Mouse (Mus musculus) heart, embryonic 13.5 days (tissue): Measurements from ENCODE around the gene Eif1. TPM values are rescaled to one million over a fixed set of nuclear protein-coding genes. Genes with fewer than 3 reads are reported as not detected.
A peak's percentile ranks its signal among the peaks of the same experiment; 100 is the strongest.
"Not testable (repeated sequence)": the region's sequence is repeated elsewhere in the genome, so short reads cannot be mapped to it uniquely, and the experiment has no call there.

Source experiments
- ATAC-seq: fragments of 200-750 bp; cut with Nextera tagmentation; 2 replicates; pipeline ENCODE4 v1.8.0; 2017; ENCODE audit warnings: moderate TSS enrichment; ENCODE audit not compliant: insufficient number of reproducible peaks, low FRiP score, low TSS enrichment; ENCODE audit errors: extremely low read depth
- H3K27ac ChIP-seq: fragments of 300-500 bp; sonication (generic); replicated peaks from 2 replicates; pipeline ENCODE4 v1.5.1; 2015; ENCODE audit warnings: moderate library complexity, mild to moderate bottlenecking, inconsistent platforms
- H3K27me3 ChIP-seq: fragments of 300-500 bp; sonication (generic); replicated peaks from 2 replicates; pipeline ENCODE4 v1.6.1; 2015; ENCODE audit warnings: mild to moderate bottlenecking, inconsistent platforms
- H3K36me3 ChIP-seq: fragments of 300-500 bp; sonication (generic); 2 replicates; pipeline ENCODE4 v1.6.1; 2015; ENCODE audit warnings: mild to moderate bottlenecking, inconsistent platforms
- H3K4me1 ChIP-seq: fragments of 300-500 bp; sonication (generic); 2 replicates; pipeline ENCODE4 v1.6.1; 2015; ENCODE audit warnings: inconsistent platforms
- H3K4me2 ChIP-seq: fragments of 300-500 bp; sonication (generic); 2 replicates; pipeline ENCODE4 v1.6.1; 2015; ENCODE audit warnings: inconsistent platforms, mild to moderate bottlenecking, moderate library complexity
- H3K4me3 ChIP-seq: fragments of 300-500 bp; sonication (generic); 2 replicates; pipeline ENCODE4 v1.5.1; 2015; ENCODE audit warnings: moderate library complexity, mild to moderate bottlenecking, inconsistent platforms
- H3K9ac ChIP-seq: fragments of 300-500 bp; sonication (generic); 2 replicates; pipeline ENCODE4 v1.6.1; 2015; ENCODE audit warnings: inconsistent platforms, mild to moderate bottlenecking, moderate library complexity
- H3K9me3 ChIP-seq: fragments of 300-500 bp; sonication (generic); 2 replicates; pipeline ENCODE4 v1.6.1; 2016; ENCODE audit warnings: inconsistent platforms
- WGBS: fragments of 180-500 bp; shearing (Covaris S2); methylation state at CpG from one replicate; pipeline ENCODE4 v1.1.7; 2015; ENCODE audit warnings: mixed read lengths; 5-methylcytosine and 5-hydroxymethylcytosine counted together
- polyA plus RNA-seq: library from polyadenylated mRNA; unstranded; fragments of >200 nt; fragmentation: Nextera tagmentation; extraction: Ambion mirVana; gene quantifications from 2 replicates; pipeline ENCODE4 v1.2.1, GENCODE M21; 2015

The Eif1 gene
- polyA plus RNA-seq, 1 experiment from 2014 or later: 1,570 TPM

DNA sequence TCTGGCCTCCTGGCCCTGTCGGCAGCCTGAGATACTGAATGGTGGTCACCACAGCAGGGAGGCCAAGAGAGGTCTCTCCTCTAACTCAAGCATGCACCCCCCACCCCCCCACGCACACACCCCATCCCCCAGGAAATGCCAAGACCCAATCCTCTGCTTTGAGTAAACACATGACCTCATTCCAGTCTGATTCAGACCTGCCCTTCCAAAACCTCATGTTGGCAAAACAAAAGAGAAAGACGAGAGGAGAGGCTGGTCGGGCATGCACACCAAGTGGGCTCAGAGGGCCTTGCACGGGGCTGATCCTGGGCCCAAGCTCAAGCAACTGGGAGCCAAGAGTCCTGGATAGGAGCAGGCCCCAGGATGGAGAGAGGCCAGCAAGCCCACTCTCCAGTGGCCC, 29.4 kb upstream of the Eif1 start:
- Histone ChIP-seq H3K4me1 (peaks cover 38% of the 10 kb centered on the region), H3K4me2 (no peak overlapping the region), H3K27me3 (peaks cover 15% of the 10 kb centered on the region; the same call in 1 of the 2 replicates), H3K9ac (no peak overlapping the region), H3K9me3 (no peaks in the 10 kb centered on the region), H3K36me3 (no peaks in the 10 kb centered on the region), H3K27ac (0 out of 2 replicates have a peak overlapping the region, but pooled peaks have one; percentile 29), H3K4me3 (no peak overlapping the region)
- WGBS: 38% methylated on average over 5 of the region's 5 CpGs
- no peak for ATAC-seq

DNA sequence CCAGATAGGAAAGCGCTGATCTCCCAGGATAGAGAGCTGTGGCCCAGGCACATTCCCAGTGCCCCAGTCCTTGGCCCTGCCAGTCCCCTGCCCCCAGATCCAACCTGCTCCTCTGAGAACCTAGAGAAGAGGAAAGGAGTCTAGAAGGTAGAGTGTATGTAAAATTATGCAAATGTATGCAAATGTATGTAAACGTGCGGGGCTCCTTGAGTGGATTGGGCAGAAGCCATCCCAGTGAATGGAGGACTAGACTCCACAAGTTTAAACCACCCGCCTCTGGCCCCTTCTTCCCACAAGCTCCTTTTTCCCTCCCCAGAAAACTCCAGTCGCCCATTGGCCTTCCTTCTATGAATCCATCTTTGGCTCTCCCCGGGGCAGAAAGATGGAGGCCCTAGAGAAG, 26.8 kb upstream of the Eif1 start:
- Histone ChIP-seq H3K36me3 (no peaks in the 10 kb centered on the region), H3K4me2 (no peak overlapping the region), H3K9ac (no peak overlapping the region), H3K4me3 (no peak overlapping the region), H3K4me1 (peaks cover 32% of the 10 kb centered on the region), H3K9me3 (no peaks in the 10 kb centered on the region), H3K27me3 (peaks cover 37% of the 10 kb centered on the region), H3K27ac (no peak overlapping the region)
- no peak for ATAC-seq
- WGBS: 55% methylated on average over 6 of the region's 6 CpGs

DNA sequence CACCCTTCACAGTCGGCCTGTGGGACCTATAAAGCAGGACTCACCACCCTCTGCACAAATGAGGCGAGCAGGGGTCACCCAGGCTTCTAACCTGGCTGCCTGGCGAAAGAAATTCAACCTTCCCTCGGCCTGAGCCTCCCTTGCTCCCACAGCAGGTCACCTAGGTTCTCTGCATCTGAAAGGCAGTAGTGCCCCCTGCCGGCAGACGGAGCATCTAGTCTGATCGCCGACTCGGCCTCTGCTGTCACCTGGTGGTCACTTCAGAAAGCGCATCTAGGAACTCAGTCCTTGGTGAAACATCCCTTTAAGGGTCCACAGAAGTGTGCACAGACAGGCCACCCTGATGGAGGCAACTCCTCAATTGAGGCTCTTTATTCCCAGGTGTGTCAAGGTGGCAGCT, 24.4 kb upstream of the Eif1 start:
- Histone ChIP-seq H3K4me2 (no peak overlapping the region), H3K9me3 (no peaks in the 10 kb centered on the region), H3K27ac (no peak overlapping the region), H3K27me3 (peaks cover 39% of the 10 kb centered on the region), H3K9ac (0 out of 2 replicates have a peak overlapping the region, but pooled peaks have one; percentile 42), H3K4me1 (peaks cover 22% of the 10 kb centered on the region), H3K36me3 (no peaks in the 10 kb centered on the region), H3K4me3 (no peak overlapping the region)
- ATAC-seq: no peak
- WGBS: 8% methylated on average over 10 of the region's 10 CpGs

DNA sequence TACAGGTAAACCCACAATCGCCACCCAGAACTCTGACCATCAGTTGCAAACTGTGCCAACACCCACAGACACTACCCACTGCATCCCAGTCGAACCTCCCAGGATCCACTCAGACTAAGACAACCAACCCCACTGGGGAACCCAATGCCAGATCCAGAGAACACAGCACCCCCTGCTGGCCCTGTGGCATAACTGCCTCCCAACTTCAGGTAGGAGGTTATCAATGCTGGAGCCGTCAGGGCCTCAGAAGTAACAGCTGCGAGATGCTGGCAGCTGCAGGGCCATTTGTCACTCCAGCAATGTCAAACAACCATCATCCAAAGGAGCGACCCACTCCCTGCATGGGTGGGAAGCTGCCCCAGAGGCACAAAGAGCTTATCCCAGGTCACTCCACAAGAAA, 21.9 kb upstream of the Eif1 start:
- peaks cover 9% of the 10 kb centered on the region for H3K4me1 ChIP-seq
- no peak overlapping the region for H3K4me3 ChIP-seq
- no peak overlapping the region for H3K9ac ChIP-seq

DNA sequence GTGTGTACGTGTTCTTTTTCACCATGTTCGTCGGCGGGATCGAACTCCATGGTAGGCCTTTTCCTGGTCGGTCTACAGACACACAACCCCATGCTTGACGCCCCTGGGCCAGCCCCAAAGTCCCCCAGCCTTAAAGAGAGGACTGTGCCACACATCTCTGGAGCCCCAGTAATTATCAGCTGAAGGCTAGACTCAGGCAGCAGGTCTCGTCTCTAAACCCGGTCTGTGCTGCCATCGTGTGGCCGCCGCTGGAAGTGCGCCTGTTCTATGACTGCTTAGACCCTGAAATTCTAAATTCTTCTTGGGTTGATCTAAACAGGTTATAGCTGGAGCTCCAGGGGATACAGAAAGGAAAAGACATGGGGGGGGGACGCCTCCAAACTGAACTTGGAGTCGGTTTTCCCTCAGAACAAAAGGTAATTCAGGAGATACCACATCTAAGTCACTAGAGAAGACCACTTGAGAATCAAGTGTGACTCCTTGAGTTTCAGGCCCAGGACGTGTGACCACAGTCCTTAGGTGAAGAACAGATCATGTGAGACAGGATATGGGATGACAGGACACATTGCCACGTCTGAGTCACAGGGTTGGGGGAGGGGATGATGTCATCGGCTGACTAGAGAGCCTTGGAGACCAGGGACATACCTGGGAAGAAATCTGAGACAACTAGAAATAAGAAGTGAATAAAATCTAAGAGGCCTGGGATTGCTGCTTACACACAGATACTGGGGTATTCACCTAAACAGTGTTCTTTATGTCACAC, 21.2 kb upstream of the Eif1 start:
- Histone ChIP-seq H3K9ac (no peak overlapping the region), H3K27ac (no peak overlapping the region), H3K27me3 (peaks cover 37% of the 10 kb centered on the region), H3K4me3 (peak overlapping the region; percentile 28), H3K4me1 (peaks cover 9% of the 10 kb centered on the region), H3K36me3 (no peaks in the 10 kb centered on the region), H3K4me2 (peak overlapping the region; percentile 60), H3K9me3 (no peaks in the 10 kb centered on the region)
- 15% methylated on average over 18 of the region's 18 CpGs for WGBS
- ATAC-seq: no peak

More for the DNA sequence above, 21.9 kb upstream of the Eif1 start:
- H3K9me3 ChIP-seq: no peaks in the 10 kb centered on the region
- ATAC-seq: no peak
- peak overlapping the region; percentile 60 for H3K4me2 ChIP-seq
- peaks cover 42% of the 10 kb centered on the region for H3K27me3 ChIP-seq
- no peak overlapping the region for H3K27ac ChIP-seq
- no peaks in the 10 kb centered on the region for H3K36me3 ChIP-seq
- 28% methylated on average over 5 of the region's 5 CpGs for WGBS

DNA sequence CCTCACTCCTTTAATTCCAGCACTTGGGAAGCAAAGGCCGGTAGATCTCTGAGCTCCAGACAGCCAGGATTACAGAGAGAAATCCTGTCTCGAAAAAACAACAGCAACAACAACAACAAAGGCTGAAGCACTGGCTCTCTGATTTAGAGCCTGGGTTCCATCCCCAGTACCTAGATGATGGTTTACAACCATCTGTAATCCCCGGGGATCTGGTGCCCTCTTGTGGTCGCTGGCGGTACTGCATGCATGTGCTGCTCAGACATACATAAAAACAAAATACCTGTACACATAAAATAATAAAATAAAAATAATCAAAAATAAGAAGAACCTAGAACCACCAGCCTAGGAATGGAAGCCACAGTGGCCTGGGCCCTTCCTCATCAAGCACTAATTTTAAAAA, 19.4 kb upstream of the Eif1 start:
- H3K9me3 ChIP-seq: no peaks in the 10 kb centered on the region
- no peaks in the 10 kb centered on the region for H3K36me3 ChIP-seq
- H3K4me3 ChIP-seq: no peak overlapping the region
- peaks cover 29% of the 10 kb centered on the region for H3K27me3 ChIP-seq
- H3K27ac ChIP-seq: no peak overlapping the region
- H3K9ac ChIP-seq: peak overlapping the region; percentile 37; the same call in 1 of the 2 replicates
- no peak for ATAC-seq
- 9% methylated on average over 5 of the region's 5 CpGs for WGBS
- H3K4me1 ChIP-seq: peaks cover 7% of the 10 kb centered on the region
- H3K4me2 ChIP-seq: no peak overlapping the region; the same call in 1 of the 2 replicates

DNA sequence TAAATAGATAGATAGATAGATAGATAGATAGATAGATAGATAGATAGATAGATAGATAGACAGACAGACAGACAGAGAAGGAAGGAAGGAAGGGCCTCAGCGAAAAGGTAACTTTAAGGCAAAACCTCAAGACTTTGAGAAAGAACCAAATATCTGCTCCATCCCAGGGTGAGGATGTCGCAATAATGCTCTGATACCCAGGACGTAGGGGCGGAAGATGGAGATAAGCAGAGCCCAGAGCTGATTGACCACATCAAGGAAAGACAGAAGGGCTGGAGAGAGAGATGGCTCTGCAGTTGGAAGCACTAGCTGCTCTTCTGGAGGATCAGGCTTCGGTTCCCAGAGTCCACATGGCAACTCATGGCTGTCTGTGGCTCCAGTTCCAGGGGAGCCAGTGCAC, 18.4 kb upstream of the Eif1 start:
- WGBS: 67% methylated on average over 5 of the region's 5 CpGs
- no peak for ATAC-seq
- Histone ChIP-seq H3K4me3 (no peak overlapping the region), H3K4me1 (peaks cover 7% of the 10 kb centered on the region), H3K9ac (no peak overlapping the region), H3K36me3 (no peaks in the 10 kb centered on the region), H3K27ac (no peak overlapping the region), H3K27me3 (peaks cover 20% of the 10 kb centered on the region), H3K9me3 (no peaks in the 10 kb centered on the region), H3K4me2 (no peak overlapping the region)

DNA sequence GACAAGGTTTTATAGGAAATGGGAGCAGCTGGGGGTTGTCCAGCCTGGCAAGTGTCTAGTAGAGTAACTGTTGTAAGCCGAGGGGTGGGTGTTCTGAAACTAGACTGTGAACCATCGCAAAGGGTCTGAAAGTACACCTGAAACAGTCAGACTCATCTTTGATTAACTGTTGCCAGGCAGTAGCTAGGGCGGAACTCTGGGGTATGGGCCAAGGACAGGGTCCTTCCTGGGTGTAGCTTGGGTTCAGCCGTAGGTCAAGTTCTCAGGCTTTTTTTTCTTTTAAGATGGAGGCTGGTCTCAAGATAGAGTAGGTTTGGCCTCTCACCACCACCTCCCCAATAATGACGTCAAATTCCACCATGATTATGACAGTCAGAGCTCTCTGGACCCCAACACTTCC, 11.8 kb upstream of the Eif1 start:
- no peak overlapping the region for H3K27ac ChIP-seq
- H3K36me3 ChIP-seq: no peaks in the 10 kb centered on the region
- ATAC-seq: no peak
- no peak overlapping the region for H3K4me3 ChIP-seq
- H3K4me1 ChIP-seq: peaks cover 13% of the 10 kb centered on the region
- no peak overlapping the region for H3K9ac ChIP-seq
- H3K27me3 ChIP-seq: no peaks in the 10 kb centered on the region
- no peaks in the 10 kb centered on the region for H3K9me3 ChIP-seq
- no peak overlapping the region for H3K4me2 ChIP-seq
- 79% methylated on average over 5 of the region's 5 CpGs for WGBS

DNA sequence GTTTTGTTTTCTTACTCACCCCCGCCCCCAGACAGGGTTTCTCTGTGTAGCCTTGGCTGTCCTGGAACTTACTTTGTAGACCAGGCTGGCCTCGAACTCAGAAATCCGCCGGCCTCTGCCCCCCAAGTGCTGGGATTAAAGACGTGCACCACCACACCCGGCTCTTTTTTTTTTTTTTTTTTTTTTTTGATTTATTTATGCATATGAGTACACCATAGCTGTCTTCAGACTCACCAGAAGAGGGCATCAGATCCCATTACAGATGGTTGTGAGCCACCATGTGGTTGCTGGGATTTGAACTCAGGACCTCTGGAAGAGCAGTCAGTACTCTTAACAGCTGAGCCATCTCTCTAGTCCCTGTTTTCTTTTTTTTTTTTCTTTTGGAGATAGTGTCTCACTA, 11.0 kb upstream of the Eif1 start:
- H3K4me2 ChIP-seq, H3K36me3 ChIP-seq, H3K4me3 ChIP-seq, H3K9me3 ChIP-seq, H3K27ac ChIP-seq, H3K27me3 ChIP-seq, ATAC-seq, H3K9ac ChIP-seq: not testable (repeated sequence)
- whole genome bisulfite sequencing: 94% methylated on average over 5 of the region's 6 CpGs
- peaks cover 13% of the 10 kb centered on the region for H3K4me1 ChIP-seq

DNA sequence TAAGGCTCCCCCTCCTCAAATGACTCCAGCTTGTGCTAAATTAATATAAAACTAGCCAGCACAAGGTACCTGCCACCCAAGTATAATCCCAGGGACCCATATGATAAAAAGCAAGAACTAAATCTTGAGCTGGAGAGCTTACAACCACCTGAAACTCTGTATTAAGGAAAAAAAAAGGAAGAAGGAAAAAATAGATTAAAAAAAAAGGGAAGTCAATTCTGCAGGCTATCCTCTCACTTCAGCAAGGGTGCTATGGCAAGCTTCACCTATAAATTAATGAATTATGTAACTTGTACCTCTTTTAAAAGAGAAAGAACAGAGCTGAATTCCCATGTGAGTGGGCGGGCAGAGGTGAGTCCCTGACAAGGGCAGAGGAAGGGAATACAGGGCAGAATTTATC, 8.0 kb upstream of the Eif1 start:
- no peak overlapping the region for H3K4me3 ChIP-seq
- no peak for ATAC-seq
- no peaks in the 10 kb centered on the region for H3K36me3 ChIP-seq
- H3K9me3 ChIP-seq: no peaks in the 10 kb centered on the region
- H3K9ac ChIP-seq: peak overlapping the region; percentile 6; the same call in 1 of the 2 replicates
- no peaks in the 10 kb centered on the region for H3K27me3 ChIP-seq
- peaks cover 13% of the 10 kb centered on the region for H3K4me1 ChIP-seq
- H3K27ac ChIP-seq: peak overlapping the region; percentile 81
- peak overlapping the region; percentile 30 for H3K4me2 ChIP-seq
- WGBS: 18% methylated on average over 1 of the region's 1 CpGs

DNA sequence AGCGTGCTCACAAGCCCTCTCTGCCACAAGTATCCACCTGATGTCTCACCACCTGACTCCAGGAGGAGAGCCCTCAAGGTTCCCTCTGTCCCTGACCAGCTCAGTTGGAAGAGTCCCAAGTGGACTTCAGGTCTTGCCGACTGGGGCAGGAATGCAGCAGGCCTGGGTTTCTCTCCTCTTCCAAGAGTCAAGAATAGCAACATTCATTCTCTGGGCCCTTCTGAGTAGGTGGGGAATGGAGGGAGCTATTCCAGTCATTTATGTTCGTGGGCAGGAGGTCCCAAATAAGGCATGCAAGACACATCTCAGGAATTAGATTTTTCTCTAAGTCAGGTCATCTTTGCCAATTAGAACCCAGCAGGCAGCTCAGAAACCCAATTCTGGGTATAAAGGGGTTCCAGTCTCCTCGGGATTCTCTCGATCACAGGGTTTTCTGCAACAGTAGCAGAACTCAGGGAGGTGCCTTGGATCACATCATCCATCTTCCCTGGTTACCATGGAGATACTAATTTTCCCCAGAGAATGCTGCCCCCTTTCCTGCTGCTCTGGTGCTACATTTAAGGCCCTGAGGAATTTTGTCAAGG, 7.5 kb upstream of the Eif1 start:
- peak overlapping the region; percentile 30 for H3K4me2 ChIP-seq
- peak overlapping the region; percentile 81 for H3K27ac ChIP-seq
- H3K9me3 ChIP-seq: no peaks in the 10 kb centered on the region
- 25% methylated on average over 5 of the region's 5 CpGs for WGBS
- H3K36me3 ChIP-seq: no peaks in the 10 kb centered on the region
- H3K27me3 ChIP-seq: no peaks in the 10 kb centered on the region
- ATAC-seq: no peak
- peaks cover 13% of the 10 kb centered on the region for H3K4me1 ChIP-seq
- H3K9ac ChIP-seq: peak overlapping the region; percentile 6; the same call in 1 of the 2 replicates
- no peak overlapping the region for H3K4me3 ChIP-seq

DNA sequence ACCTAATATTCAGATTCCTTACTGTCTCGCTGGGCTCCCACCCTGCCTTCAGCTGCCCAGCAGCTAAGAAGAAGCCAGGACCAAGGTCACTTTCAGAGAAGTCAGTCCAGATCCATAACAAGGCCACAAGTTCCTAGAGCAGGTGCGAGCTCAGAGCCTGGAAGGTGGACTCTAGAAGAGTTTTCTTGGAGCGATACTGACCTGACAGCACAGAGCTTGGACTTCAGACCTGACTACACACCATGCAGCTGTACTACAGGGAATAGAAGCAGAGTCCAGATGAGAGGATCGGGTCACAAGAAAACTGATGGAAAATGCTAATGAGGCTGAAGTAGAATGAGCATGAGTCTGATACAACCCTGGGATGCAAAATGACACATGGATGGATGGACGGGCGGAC, 6.3 kb upstream of the Eif1 start:
- H3K4me1 ChIP-seq: peaks cover 13% of the 10 kb centered on the region
- H3K36me3 ChIP-seq: no peaks in the 10 kb centered on the region
- H3K4me3 ChIP-seq: no peak overlapping the region
- H3K9me3 ChIP-seq: no peaks in the 10 kb centered on the region
- H3K9ac ChIP-seq: no peak overlapping the region
- no peak overlapping the region for H3K27ac ChIP-seq
- H3K27me3 ChIP-seq: no peaks in the 10 kb centered on the region
- 82% methylated on average over 6 of the region's 6 CpGs for WGBS
- no peak overlapping the region for H3K4me2 ChIP-seq
- ATAC-seq: no peak
